Mouse (Mus musculus) CH12.LX (cell line): ENCODE measurements around the gene Hfm1. TPM values are rescaled to one million over a fixed set of nuclear protein-coding genes. Genes with fewer than 3 reads are reported as not detected.

Source experiments
- DNase-seq: peaks from one replicate; pipeline ENCODE4 v3.0.0-alpha.2; 2013; ENCODE audit errors: extremely low read depth
- H3K27ac ChIP-seq: 2 replicates; pipeline ENCODE4 v1.5.1; 2012; ENCODE audit warnings: low read depth, mild to moderate bottlenecking, control low read depth, moderate library complexity; ENCODE audit not compliant: insufficient read depth
- H3K27me3 ChIP-seq: replicated peaks from 2 replicates; pipeline ENCODE3; 2012; ENCODE audit warnings: inconsistent platforms
- H3K36me3 ChIP-seq, 2 experiments: replicated peaks in 1 of 2; 2 replicates each; pipeline versions ENCODE3 to v1.6.1; 2012; ENCODE audit warnings: inconsistent platforms in 1 of 2, low read length in 1 of 2, mild to moderate bottlenecking in 1 of 2, mixed read lengths in 1 of 2, moderate library complexity in 1 of 2; ENCODE audit not compliant: control insufficient read depth in 1 of 2, insufficient read depth in 1 of 2
- H3K4me1 ChIP-seq, 2 experiments: 2 replicates each; pipeline ENCODE4 v1.6.1; 2012; ENCODE audit warnings: inconsistent platforms in 1 of 2, moderate library complexity in 1 of 2; ENCODE audit not compliant: insufficient read depth in 2 of 2, control insufficient read depth in 1 of 2
- H3K4me2 ChIP-seq: 2 replicates; pipeline ENCODE4 v1.6.1; 2012; ENCODE audit warnings: low read depth, mild to moderate bottlenecking, control low read depth; ENCODE audit not compliant: poor library complexity, insufficient read depth, severe bottlenecking
- H3K4me3 ChIP-seq, 3 experiments: fragments of 150-350 bp in 1 of 3; sonication (generic) in 1 of 3; replicated peaks in 1 of 3; 2 replicates each; pipeline versions ENCODE3 to v1.5.1; 2011 to 2012; ENCODE audit warnings: low read depth in 2 of 3, low read length in 2 of 3, mild to moderate bottlenecking in 2 of 3, moderate library complexity in 2 of 3, control low read depth in 1 of 3, improper control_type of control experiment in 1 of 3, inconsistent platforms in 1 of 3, mixed read lengths in 1 of 3; ENCODE audit not compliant: poor library complexity in 1 of 3
- H3K79me2 ChIP-seq: replicated peaks from 2 replicates; pipeline ENCODE4 v1.6.1; 2012; ENCODE audit warnings: mild to moderate bottlenecking, moderate library complexity; ENCODE audit not compliant: control insufficient read depth, poor library complexity, insufficient read depth, severe bottlenecking; ENCODE audit errors: extremely low read depth
- H3K9ac ChIP-seq: 2 replicates; pipeline ENCODE4 v1.6.1; 2012; ENCODE audit warnings: low read depth, mild to moderate bottlenecking, control low read depth, moderate library complexity; ENCODE audit not compliant: insufficient read depth
- H3K9me3 ChIP-seq: replicated peaks from 2 replicates; pipeline ENCODE3; 2012; ENCODE audit warnings: low read length, inconsistent platforms, mixed read lengths
- BHLHE40 ChIP-seq: IDR thresholded peaks from 2 replicates; pipeline ENCODE4 v1.6.1; 2011; ENCODE audit warnings: mild to moderate bottlenecking, low read depth, low read length, improper control_type of control experiment
- CHD1 ChIP-seq: IDR thresholded peaks from 2 replicates; pipeline ENCODE4 v1.6.1; 2012; ENCODE audit warnings: low read depth, low read length, improper control_type of control experiment, inconsistent platforms
- CHD2 ChIP-seq: IDR thresholded peaks from 2 replicates; pipeline ENCODE4 v1.6.1; 2011; ENCODE audit warnings: low read length, improper control_type of control experiment
- CTCF ChIP-seq, 2 experiments: IDR thresholded peaks in 1 of 2; conservative IDR thresholded peaks in 1 of 2; 2 replicates each; pipeline ENCODE4 v1.5.1; 2011 to 2012; ENCODE audit warnings: low read depth in 2 of 2, low read length in 2 of 2, improper control_type of control experiment in 1 of 2, inconsistent platforms in 1 of 2, mild to moderate bottlenecking in 1 of 2, moderate library complexity in 1 of 2
- E2F4 ChIP-seq: IDR thresholded peaks from 2 replicates; pipeline ENCODE4 v1.6.1; 2011; ENCODE audit warnings: low read depth, low read length, improper control_type of control experiment; ENCODE audit not compliant: insufficient replicate concordance
- ETS1 ChIP-seq: conservative IDR thresholded peaks from 2 replicates; pipeline ENCODE4 v1.6.1; 2012; ENCODE audit warnings: low read depth, mild to moderate bottlenecking, inconsistent platforms, low read length, improper control_type of control experiment, moderate library complexity
- GABPA ChIP-seq: IDR thresholded peaks from 2 replicates; pipeline ENCODE4 v1.6.1; 2012; ENCODE audit warnings: low read depth, low read length, improper control_type of control experiment, inconsistent platforms; ENCODE audit not compliant: insufficient replicate concordance
- JUN ChIP-seq: IDR thresholded peaks from 2 replicates; pipeline ENCODE4 v1.6.1; 2011; ENCODE audit warnings: low read depth, mild to moderate bottlenecking, low read length, improper control_type of control experiment, moderate library complexity; ENCODE audit not compliant: insufficient read depth
- JUND ChIP-seq: conservative IDR thresholded peaks from 2 replicates; pipeline ENCODE4 v1.6.1; 2011; ENCODE audit warnings: low read depth, low read length, improper control_type of control experiment
- KAT2A ChIP-seq: IDR thresholded peaks from 2 replicates; pipeline ENCODE4 v1.6.1; 2012; ENCODE audit warnings: low read length, improper control_type of control experiment, inconsistent platforms; ENCODE audit not compliant: insufficient replicate concordance
- MAX ChIP-seq: IDR thresholded peaks from 2 replicates; pipeline ENCODE4 v1.6.1; 2011; ENCODE audit warnings: low read length, improper control_type of control experiment
- MAZ ChIP-seq: IDR thresholded peaks from 2 replicates; pipeline ENCODE4 v1.6.1; 2012; ENCODE audit warnings: low read depth, mild to moderate bottlenecking, inconsistent platforms, low read length, improper control_type of control experiment, moderate library complexity
- MEF2A ChIP-seq: IDR thresholded peaks from 2 replicates; pipeline ENCODE4 v1.6.1; 2014; ENCODE audit warnings: low read depth, mild to moderate bottlenecking, inconsistent platforms, low read length, improper control_type of control experiment, borderline replicate concordance
- MXI1 ChIP-seq: IDR thresholded peaks from 2 replicates; pipeline ENCODE4 v1.6.1; 2011; ENCODE audit warnings: mild to moderate bottlenecking, low read depth, low read length, improper control_type of control experiment
- NRF1 ChIP-seq: IDR thresholded peaks from 2 replicates; pipeline ENCODE4 v1.6.1; 2014; ENCODE audit warnings: low read depth, mild to moderate bottlenecking, inconsistent platforms, low read length, improper control_type of control experiment, moderate library complexity
- PAX5 ChIP-seq: IDR thresholded peaks from 2 replicates; pipeline ENCODE4 v1.6.1; 2012; ENCODE audit warnings: low read length, inconsistent platforms, mixed read lengths
- POLR2A ChIP-seq: IDR thresholded peaks from 2 replicates; pipeline ENCODE4 v1.6.1; 2011; ENCODE audit warnings: low read depth, mild to moderate bottlenecking, improper control_type of control experiment, low read length
- SIN3A ChIP-seq: IDR thresholded peaks from 2 replicates; pipeline ENCODE4 v1.6.1; 2012; ENCODE audit warnings: low read length, improper control_type of control experiment, inconsistent platforms
- SMC3 ChIP-seq: IDR thresholded peaks from 2 replicates; pipeline ENCODE4 v1.6.1; 2011; ENCODE audit warnings: low read depth, low read length, improper control_type of control experiment
- TBP ChIP-seq: conservative IDR thresholded peaks from 2 replicates; pipeline ENCODE4 v1.6.1; 2011; ENCODE audit warnings: low read depth, low read length, improper control_type of control experiment
- UBTF ChIP-seq: IDR thresholded peaks from 2 replicates; pipeline ENCODE4 v1.6.1; 2012; ENCODE audit warnings: low read depth, mild to moderate bottlenecking, inconsistent platforms, low read length, improper control_type of control experiment, moderate library complexity
- USF1 ChIP-seq: IDR thresholded peaks from 2 replicates; pipeline ENCODE4 v1.6.1; 2014; ENCODE audit warnings: low read depth, mild to moderate bottlenecking, inconsistent platforms, low read length, improper control_type of control experiment
- USF2 ChIP-seq: conservative IDR thresholded peaks from 2 replicates; pipeline ENCODE4 v1.6.1; 2011; ENCODE audit warnings: low read depth, low read length, improper control_type of control experiment
- ZC3H11A ChIP-seq: IDR thresholded peaks from 2 replicates; pipeline ENCODE4 v1.6.1; 2012; ENCODE audit warnings: low read depth, mild to moderate bottlenecking, inconsistent platforms, low read length, improper control_type of control experiment
- ZKSCAN1 ChIP-seq: IDR thresholded peaks from 2 replicates; pipeline ENCODE4 v1.6.1; 2012; ENCODE audit warnings: low read depth, inconsistent platforms, low read length, improper control_type of control experiment, borderline replicate concordance
- ZMIZ1 ChIP-seq: IDR thresholded peaks from 2 replicates; pipeline ENCODE4 v1.6.1; 2012; ENCODE audit warnings: low read depth, mild to moderate bottlenecking, inconsistent platforms, low read length, improper control_type of control experiment
- dilution Hi-C: fragments of 300-500 bp; cut with MboI; formaldehyde crosslinking; loops from 2 replicates; pipeline ENCODE4 v1.14.3; 2020; ENCODE audit warnings: low sequenced_read_pairs; ENCODE audit not compliant: extremely low pct_unique_long_range_greater_than_20kb, extremely low pct_ligation_motif_present
- in situ Hi-C: fragments of 300-500 bp; cut with MboI; formaldehyde crosslinking; loops from 3 replicates; pipeline ENCODE4 v1.14.3; 2019; ENCODE audit warnings: low sequenced_read_pairs, low pct_ligation_motif_present, low pct_unique_long_range_greater_than_20kb, mixed read lengths
- polyA plus RNA-seq: library from polyadenylated mRNA; unstranded; fragments of >175 nt; gene quantifications from 2 replicates; pipeline ENCODE4 v1.2.1, GENCODE M21; 2012; ENCODE audit warnings: low read depth; ENCODE audit not compliant: insufficient read length
- total RNA-seq, 2 experiments: library from RNA; depleted of rRNA; stranded (reverse); fragments of 300-350 nt in 1 of 2; fragments of >200 nt in 1 of 2; gene quantifications; 2 replicates each; pipeline ENCODE4 v1.2.3; 2012 to 2014

Gene Hfm1
- not detected in 2 replicates for total RNA-seq (2012; rRNA removed)
- total RNA-seq (2014; rRNA removed), result not detected in 2 replicates
- polyA plus RNA-seq, result 0.12 TPM in 1 of 2 replicates, not detected in the other

DNA sequence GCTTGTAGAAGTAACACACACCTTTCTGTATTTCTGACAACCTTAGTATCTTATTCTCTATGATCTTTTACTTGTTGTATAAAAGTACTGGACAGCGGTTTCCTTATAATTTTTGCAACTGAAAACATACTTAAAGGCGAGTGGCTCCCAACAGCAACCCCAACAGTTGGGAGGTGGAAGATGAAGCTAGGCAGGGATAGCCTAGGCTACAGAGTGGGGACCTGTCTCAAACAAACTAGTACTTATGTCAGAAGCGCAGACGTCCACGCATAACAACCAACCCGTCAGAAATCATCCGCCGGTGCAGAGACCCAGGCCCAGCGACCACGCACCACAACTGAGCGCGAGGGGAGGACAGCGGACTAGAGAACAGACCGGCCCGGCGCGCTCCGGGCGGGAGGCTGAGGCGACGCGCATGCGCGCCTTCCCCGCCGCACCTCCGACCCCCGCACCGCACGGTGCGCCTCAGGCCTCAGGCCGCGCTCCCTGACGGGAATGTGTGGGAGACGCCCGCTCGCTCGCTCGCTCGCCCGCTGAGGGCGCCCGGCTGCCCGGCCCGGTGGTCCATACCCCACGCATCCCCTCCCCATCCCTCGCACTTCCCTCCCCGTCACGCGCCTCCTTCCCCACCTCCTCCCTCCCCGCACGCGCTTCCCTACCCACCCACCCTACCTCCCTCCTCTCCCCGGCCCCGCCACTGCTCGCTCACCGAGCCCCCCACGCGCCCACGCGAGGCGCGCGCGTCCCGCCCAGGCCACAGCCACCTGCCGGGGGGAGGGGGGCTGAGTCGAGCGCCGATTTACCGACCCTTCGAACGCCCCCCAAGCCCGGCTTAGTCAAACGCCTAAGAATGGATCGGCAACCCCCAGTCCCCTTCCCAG is at the start of gene Hfm1:
Gene Hfm1, minus strand, starts transcription at position 834 of the 881 bp plus-strand sequence.
- H3K4me1 ChIP-seq, result no peaks in the 10 kb centered on the region
- dilution Hi-C loops, result no loop called here
- no peaks in the 10 kb centered on the region for H3K36me3 ChIP-seq
- in situ Hi-C loops, result no loop called here
- DNase-seq, result no peak
- H3K79me2 ChIP-seq, result no peaks in the 10 kb centered on the region
- TF ChIP-seq BHLHE40, result no peak
- TF ChIP-seq POLR2A, result no peak
- no peak for TF ChIP-seq UBTF
- TF ChIP-seq GABPA, result no peak
- no peak for TF ChIP-seq JUND
- TF ChIP-seq ETS1, result no peak
- TF ChIP-seq MEF2A, result no peak
- TF ChIP-seq MAZ, result no peak
- no peak for TF ChIP-seq ZC3H11A
- no peak for TF ChIP-seq NRF1
- no peak for TF ChIP-seq KAT2A
- no peak for TF ChIP-seq TBP
- TF ChIP-seq, all 38 proteins: peak for 0
- no peaks in the 10 kb centered on the region for H3K27me3 ChIP-seq
- H3K9me3 ChIP-seq, result peaks cover 2% of the 10 kb centered on the region
- no peak within 1 kb of the TSS for H3K9ac ChIP-seq
- no peak within 1 kb of the TSS for H3K4me2 ChIP-seq
- H3K4me3 ChIP-seq, result no peak within 1 kb of the TSS
- H3K27ac ChIP-seq, result no peak within 1 kb of the TSS

DNA sequence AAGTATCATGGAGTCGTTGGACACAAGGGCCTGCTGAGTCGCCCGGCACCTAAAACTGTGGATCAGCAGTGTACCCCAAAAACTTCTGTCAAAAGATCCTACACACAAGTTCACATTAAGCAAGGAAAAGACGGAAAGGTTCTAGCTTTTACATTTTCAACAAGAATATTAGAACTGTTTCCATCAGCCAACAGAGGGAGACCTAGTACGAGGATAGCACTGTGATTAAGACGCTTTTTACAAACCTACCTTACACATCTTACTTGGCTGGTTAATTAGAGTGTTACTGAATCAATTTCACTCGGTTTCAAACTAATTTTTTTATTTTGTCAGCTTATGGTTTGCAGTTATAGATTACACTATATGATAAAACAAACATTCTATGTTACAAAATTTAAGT is 47.8 kb upstream of the Hfm1 start:
- no peaks in the 10 kb centered on the region for H3K9me3 ChIP-seq
- dilution Hi-C loops (no loop called here), in situ Hi-C loops (no loop called here)
- no peak for TF ChIP-seq ETS1
- TF ChIP-seq MAX, result no peak
- no peak for TF ChIP-seq ZMIZ1
- TF ChIP-seq PAX5, result no peak
- TF ChIP-seq ZKSCAN1, result no peak
- no peak for TF ChIP-seq UBTF
- no peak for TF ChIP-seq CTCF (conservative IDR thresholded peaks at IDR 0.05 in 1 of 2, IDR thresholded peaks at IDR 0.05 in 1 of 2; ENCODE audit: low read depth in 2 of 2, low read length in 2 of 2)
- no peak for TF ChIP-seq E2F4
- no peak for TF ChIP-seq CHD2
- TF ChIP-seq JUND, result no peak
- TF ChIP-seq CHD1, result no peak
- TF ChIP-seq MXI1, result no peak
- no peak for TF ChIP-seq BHLHE40
- TF ChIP-seq USF2, result no peak
- no peak for TF ChIP-seq TBP
- TF ChIP-seq SIN3A, result no peak
- TF ChIP-seq USF1, result no peak
- no peak for TF ChIP-seq SMC3
- TF ChIP-seq JUN, result no peak
- TF ChIP-seq POLR2A, result no peak
- peaks cover 6% of the 10 kb centered on the region; the same call in 1 of the 2 replicates for H3K79me2 ChIP-seq
- H3K36me3 ChIP-seq, result peaks cover 59 to 94% of the 10 kb centered on the region in 2 experiments
- H3K4me1 ChIP-seq, result no peaks in the 10 kb centered on the region
- no peaks in the 10 kb centered on the region for H3K27me3 ChIP-seq
- no peak overlapping the region for H3K9ac ChIP-seq
- no peak overlapping the region for H3K4me2 ChIP-seq
- no peak overlapping the region for H3K4me3 ChIP-seq
- DNase-seq, result no peak
- no peak overlapping the region for H3K27ac ChIP-seq
